Mouse (Mus musculus) heart, postnatal 0 days (tissue): ENCODE measurements at regions not wholly inside any gene's neighbourhood (a gene's known extent, or its start where the extent isn't known, plus 50 kb on each side); places are given as distances from the start of the nearest gene placed in this dataset.

Experiments used
- ATAC-seq: fragments of 200-750 bp; cut with Nextera tagmentation; 2 replicates; pipeline ENCODE4 v1.8.0; 2017; ENCODE audit warnings: low read depth, moderate number of reproducible peaks, moderate library complexity; ENCODE audit not compliant: insufficient read depth
- DNase-seq: peaks from one replicate; pipeline ENCODE4 v3.0.0-alpha.2; 2016; ENCODE audit warnings: low spot score
- H3K27ac ChIP-seq: fragments of 300-500 bp; sonication (generic); 2 replicates; pipeline ENCODE4 v1.5.1; 2014; ENCODE audit warnings: low read depth, mild to moderate bottlenecking
- H3K27me3 ChIP-seq: fragments of 300-500 bp; sonication (generic); 2 replicates; pipeline ENCODE4 v1.6.1; 2014; ENCODE audit warnings: low read length, mixed read lengths; ENCODE audit not compliant: control insufficient read depth, insufficient read depth
- H3K36me3 ChIP-seq: fragments of 300-500 bp; sonication (generic); replicated peaks from 2 replicates; pipeline ENCODE4 v1.6.1; 2014; ENCODE audit warnings: low read length, mixed read lengths; ENCODE audit not compliant: control insufficient read depth, insufficient read depth
- H3K4me1 ChIP-seq: fragments of 300-500 bp; sonication (generic); 2 replicates; pipeline ENCODE4 v1.6.1; 2014; ENCODE audit warnings: antibody characterized with exemption; ENCODE audit not compliant: control insufficient read depth, insufficient read depth
- H3K4me2 ChIP-seq: fragments of 300-500 bp; sonication (generic); 2 replicates; pipeline ENCODE4 v1.6.1; 2014; ENCODE audit warnings: low read depth, mild to moderate bottlenecking, low read length, moderate library complexity
- H3K4me3 ChIP-seq: fragments of 300-500 bp; sonication (generic); 2 replicates; pipeline ENCODE4 v1.5.1; 2014; ENCODE audit warnings: low read depth, low read length
- H3K9ac ChIP-seq: fragments of 300-500 bp; sonication (generic); replicated peaks from 2 replicates; pipeline ENCODE4 v1.6.1; 2014; ENCODE audit warnings: low read depth, low read length, mixed read lengths
- H3K9me3 ChIP-seq: fragments of 300-500 bp; sonication (generic); replicated peaks from 2 replicates; pipeline ENCODE4 v1.6.1; 2016; ENCODE audit warnings: low read length; ENCODE audit not compliant: control insufficient read depth
- CTCF ChIP-seq: IDR thresholded peaks from 2 replicates; pipeline ENCODE4 v1.5.1; 2016; ENCODE audit warnings: antibody characterized with exemption, control low read depth, low read depth
- EP300 ChIP-seq: IDR thresholded peaks from 2 replicates; pipeline ENCODE4 v1.6.1; 2016; ENCODE audit warnings: antibody characterized with exemption, low read depth
- WGBS: fragments of 180-500 bp; shearing (Covaris S2); extraction: QIAGEN DNeasy Blood & Tissue Kit; methylation state at CpG from one replicate; pipeline ENCODE4 v1.1.7; 2014; 5-methylcytosine and 5-hydroxymethylcytosine counted together

- peaks cover 13% of the 10 kb centered on the region for H3K4me1 ChIP-seq
- H3K36me3 ChIP-seq = no peaks in the 10 kb centered on the region
- H3K27ac ChIP-seq = no peak overlapping the region
- H3K4me2 ChIP-seq = no peak overlapping the region
- ATAC-seq (no peak), DNase-seq (no peak)
- TF ChIP-seq CTCF (no peak), EP300 (no peak)
- H3K9me3 ChIP-seq = no peaks in the 10 kb centered on the region
- H3K4me3 ChIP-seq = no peak overlapping the region
- 24% methylated on average over 3 of the region's 3 CpGs for WGBS
- H3K27me3 ChIP-seq = no peaks in the 10 kb centered on the region
- no peak overlapping the region for H3K9ac ChIP-seq
Measured at GRCm38 (mm10) chr1:60829849-60830248, 57.0 kb upstream of the Ctla4 start.

- TF ChIP-seq EP300 = no peak
- no peak for TF ChIP-seq CTCF
- DNase-seq (no peak), ATAC-seq (no peak)
- Histone ChIP-seq H3K9me3 (no peaks in the 10 kb centered on the region), H3K27me3 (no peaks in the 10 kb centered on the region), H3K36me3 (no peaks in the 10 kb centered on the region), H3K4me2 (no peak overlapping the region), H3K4me3 (no peak overlapping the region), H3K9ac (no peak overlapping the region), H3K27ac (no peak overlapping the region), H3K4me1 (peaks cover 5% of the 10 kb centered on the region; the same call in 1 of the 2 replicates)
- 83% methylated on average over 2 of the region's 2 CpGs for WGBS
Measured at GRCm38 (mm10) chr1:60833668-60834067, 53.1 kb upstream of the Ctla4 start.
